Mouse (Mus musculus): ENCODE results near the gene Phlpp1. TPM values are rescaled to one million over a fixed set of nuclear protein-coding genes. Genes with fewer than 3 reads are reported as not detected.

Gene Phlpp1
- polyA plus RNA-seq, 1 experiment: 6.0 TPM

DNA sequence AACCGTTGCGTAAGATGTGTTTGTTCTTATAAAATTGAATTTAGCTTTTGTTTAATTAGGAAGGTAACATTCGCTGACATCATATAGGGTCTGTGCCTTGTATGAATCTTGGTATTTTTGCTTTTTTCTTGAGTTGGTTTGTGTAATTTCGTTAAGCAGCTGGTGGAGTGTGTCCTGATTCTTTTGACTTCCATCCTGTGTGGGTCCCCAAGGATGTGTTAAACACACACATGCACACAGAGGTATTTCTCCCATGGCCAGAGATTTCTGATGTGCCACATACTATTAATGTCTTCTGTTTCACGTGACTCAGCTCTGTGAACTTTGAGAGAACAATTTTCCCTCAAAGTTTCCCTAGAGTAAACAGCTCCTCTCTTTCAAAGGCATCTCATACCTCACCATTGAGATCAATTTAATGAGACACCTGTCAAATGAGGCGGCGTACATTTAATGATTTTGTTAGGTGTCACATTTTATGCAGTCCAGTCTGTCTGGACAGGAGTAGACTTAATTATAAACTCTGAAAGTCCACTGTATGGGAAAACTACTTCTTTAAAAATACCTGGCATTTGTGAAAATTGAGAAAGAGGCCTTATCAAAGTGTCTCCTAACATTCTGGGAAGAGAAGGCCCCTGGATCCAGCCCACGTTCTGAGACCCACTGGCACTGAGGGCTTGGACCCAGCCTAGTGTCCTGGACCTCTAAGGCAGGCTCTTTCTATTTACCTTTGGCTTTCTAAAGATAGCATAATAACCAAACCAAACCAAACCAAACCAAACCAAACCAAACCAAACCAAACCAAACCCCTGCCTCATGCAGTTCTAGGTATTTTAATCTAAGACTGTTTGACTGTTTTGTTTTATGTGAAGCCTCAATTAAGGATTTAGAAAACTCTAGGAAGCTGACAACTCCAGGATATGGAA, 6.6 kb downstream of the Phlpp1 start:
- no peak for TF ChIP-seq GATA1 (IDR thresholded peaks at IDR 0.05; ENCODE audit: low read length)

DNA sequence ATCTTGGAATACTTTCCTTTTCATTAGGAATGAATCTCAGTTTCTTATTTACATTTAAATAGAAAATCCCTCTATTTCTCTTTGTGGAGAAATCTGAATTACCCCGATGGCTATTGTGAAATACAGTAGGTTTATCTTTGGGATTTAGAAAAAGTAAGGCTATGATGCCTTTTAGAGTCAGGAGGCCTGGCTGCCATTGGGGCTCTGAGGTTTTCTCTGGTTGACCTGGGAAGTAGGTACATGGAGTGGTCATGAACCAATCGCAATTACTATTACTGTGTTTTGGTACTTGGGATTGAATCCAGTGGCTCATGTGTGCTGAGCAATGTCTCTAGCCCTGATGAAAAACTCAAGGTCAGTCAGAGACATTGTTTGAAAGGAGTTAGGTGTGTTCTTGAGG, 12.1 kb downstream of the Phlpp1 start:
- TF ChIP-seq GATA1 (IDR thresholded peaks at IDR 0.05; ENCODE audit: low read length): no peak

DNA sequence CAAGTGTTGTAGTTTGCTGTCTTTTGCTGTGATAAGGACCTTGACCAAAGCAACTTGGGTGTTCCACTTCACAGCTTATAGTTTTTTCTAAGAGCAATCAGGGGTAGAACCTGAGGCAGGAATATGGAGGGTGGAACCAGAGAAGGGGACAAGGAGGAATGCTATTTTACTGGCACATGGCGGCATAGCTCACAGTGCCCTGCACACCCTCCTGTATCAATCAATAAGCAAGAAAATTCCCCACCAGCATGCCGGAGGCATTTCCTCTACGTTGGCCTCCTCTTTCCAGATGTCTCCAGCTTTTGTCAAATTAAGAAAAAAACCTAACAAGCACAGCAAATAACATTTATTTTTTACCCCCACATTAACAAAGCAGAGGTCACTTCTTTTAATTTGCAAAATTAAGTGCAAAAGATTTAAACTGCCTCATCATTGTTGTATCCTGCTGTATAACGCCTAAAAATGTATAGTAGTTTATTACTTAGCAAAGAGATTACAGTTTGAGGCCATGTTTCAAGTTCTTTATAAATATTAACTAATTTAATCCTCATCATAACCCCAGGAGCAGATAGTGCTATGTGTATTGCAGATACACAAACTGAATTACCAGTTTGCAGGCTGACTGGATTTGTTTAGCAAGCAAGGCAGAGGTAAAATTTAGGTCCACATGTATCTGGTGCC, 13.4 kb downstream of the Phlpp1 start:
- TF ChIP-seq GATA1 (IDR thresholded peaks at IDR 0.05; ENCODE audit: low read length): no peak

DNA sequence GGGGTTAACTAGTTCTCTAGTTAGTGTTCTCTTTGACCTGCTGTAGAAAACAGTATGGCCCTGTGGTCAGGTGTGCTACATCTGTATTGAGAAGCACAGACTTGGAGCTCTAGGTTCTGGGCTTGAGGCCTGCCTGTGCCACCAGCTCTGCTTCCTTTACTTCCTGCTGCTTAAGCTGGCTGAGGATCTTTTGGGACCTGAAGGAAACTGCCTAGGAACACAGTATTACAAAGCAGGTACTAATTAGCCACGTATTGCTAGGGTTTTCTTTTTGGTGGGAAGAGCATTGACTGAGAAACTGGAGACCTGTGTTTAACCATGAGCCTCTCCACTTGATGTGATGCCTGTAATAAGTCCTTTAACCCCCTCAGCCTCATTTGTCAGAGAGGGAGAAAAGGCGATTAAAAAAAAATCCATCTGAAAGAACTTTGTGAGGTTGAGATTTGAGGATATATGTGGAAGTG, 13.9 kb downstream of the Phlpp1 start:
- no peak for TF ChIP-seq GATA1 (IDR thresholded peaks at IDR 0.05; ENCODE audit: low read length)

DNA sequence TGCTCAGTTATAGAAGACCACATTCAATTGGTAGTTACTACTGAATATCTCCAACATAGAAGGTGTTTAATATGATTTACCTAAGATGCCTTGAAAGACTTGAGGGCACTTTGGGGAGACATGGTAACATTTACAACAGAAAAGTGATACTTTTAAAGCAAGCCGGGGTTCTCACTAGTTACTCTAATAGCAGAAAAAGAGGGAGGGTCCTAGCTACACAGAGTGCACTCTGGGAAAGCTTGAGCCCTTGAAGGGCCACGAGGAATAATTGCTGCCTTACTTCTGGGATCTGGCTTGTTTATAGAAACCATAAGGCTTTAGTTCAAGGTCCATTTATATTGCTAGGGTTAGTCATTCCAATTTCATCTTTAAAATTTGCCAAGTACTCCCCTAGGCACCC, 14.5 kb downstream of the Phlpp1 start:
- TF ChIP-seq GATA1 (IDR thresholded peaks at IDR 0.05; ENCODE audit: low read length): no peak

DNA sequence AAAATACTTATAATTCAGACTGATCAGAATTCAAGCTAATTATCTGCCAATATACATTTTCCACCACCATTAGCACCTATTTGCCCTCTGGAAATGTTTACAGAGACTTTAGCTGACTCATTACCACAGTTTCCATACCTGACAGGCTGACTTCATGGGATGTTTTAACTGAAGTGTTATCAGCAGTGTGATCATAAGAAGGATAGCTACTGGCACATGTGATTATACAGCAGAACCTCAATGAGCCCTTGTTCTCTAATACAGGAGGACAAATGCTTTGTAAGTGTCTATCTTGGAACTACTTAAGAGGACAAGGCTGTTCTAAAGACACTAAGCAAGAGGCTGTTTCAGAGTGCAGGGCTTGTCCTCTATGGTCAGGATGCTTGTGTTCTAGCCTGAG, 15.9 kb downstream of the Phlpp1 start:
- TF ChIP-seq GATA1 (IDR thresholded peaks at IDR 0.05; ENCODE audit: low read length): peak; percentile 2

DNA sequence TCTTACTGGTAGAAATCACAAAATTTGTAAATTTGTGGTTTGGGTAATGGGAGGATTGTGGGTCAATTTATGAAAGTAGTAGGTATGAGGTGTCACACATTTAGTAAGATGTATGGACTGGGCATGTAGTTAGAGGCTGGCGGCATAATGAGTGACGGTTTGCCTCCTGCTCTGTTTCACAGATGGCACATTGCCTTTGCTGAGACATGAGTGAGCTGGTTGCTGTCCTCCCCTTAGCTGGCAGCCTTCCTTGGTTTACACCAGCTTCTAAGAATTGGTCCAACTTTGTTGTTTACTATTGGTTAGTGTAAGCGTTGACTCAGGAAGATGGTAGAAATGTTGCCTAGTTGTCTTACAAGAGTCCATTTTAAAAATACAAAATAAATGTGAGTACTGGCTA, 17.2 kb downstream of the Phlpp1 start:
- no peak for TF ChIP-seq GATA1 (IDR thresholded peaks at IDR 0.05; ENCODE audit: low read length)

DNA sequence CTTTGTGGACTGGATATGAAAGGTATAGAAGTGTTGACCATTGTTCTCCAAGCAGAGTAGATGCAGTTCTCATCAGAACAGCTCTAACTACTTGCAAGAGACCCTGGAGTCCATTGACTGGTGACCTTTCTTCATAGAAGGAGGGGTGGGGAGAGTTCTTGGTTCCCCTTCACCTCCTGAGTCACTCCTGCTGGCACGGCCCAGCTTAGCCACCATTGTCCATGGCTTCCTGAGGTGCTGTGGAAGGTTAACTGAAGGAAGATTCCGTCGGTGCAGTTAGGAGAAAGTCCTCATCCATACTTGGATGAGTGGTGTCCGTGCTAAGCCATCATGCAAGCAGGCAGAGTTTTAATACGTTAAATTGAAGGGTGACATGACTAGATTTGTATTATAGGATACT, 17.8 kb downstream of the Phlpp1 start:
- TF ChIP-seq GATA1 (IDR thresholded peaks at IDR 0.05; ENCODE audit: low read length): no peak

DNA sequence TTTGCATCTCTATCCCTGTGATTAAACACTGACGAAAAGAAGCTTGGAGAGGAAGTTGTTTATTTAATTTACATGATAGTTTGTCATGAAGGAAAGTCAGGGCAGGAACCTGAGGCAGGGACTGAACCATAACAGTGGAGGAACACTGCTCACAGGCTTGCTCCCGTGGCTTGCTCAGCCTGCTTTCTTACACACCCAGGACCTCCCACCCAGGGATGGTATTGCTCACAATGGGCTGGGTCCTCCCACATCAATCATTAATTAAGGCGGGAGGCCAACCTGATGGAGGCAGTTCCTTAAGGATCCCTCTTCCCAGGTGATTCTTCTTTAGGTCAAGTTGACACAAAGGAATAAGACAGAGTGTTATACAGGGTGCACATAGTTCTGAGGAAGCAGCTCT, 19.1 kb downstream of the Phlpp1 start:
- TF ChIP-seq GATA1 (IDR thresholded peaks at IDR 0.05; ENCODE audit: low read length): no peak

DNA sequence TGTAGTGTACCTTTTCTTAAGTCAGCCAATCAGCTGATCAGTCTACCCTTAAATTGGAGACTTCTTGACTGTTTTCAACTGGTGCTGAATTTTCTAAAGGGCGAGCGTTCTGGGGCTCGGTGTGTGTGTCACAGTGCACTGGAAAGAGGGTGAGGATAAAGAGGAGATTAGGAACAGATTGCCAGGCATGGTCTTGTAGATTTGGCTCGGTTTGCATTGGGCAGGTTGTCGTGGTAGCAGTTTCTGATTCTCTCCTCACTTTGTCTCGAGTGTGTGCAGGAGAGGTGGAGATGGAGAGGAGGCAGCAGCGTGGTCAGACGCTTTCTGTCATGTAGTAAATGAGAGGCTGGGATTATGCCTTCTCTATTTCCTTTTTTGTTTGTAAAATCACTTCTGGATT, 20.3 kb downstream of the Phlpp1 start:
- TF ChIP-seq GATA1 (IDR thresholded peaks at IDR 0.05; ENCODE audit: low read length): no peak

DNA sequence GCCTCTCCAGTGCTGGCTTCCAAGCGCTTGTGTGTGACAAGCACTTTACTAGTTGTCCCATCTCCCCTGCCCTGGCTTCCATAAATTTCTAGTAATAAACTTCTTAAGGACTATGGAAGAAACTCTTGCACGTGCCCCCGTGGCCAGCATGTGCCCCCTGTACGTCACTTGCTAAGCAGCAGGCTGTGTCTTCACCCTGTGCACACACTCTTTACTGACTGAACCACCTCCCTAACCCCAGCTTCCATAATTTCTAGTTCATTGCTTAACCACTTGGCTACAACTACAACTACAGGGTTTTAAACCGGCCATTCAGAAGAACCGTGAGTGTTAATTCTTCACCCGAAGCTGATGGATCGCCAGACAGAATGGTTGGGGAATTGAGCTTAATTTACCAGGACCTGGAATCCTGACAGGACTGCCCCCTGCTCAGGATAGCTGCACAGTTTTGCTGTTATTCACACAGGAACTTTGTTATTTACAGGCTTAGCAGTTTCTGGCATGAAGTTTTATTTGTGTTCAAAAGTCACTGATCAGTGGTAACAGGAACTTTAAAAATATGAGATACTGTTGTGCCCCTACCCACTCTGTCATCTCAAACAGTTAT, 21.4 kb downstream of the Phlpp1 start:
- TF ChIP-seq GATA1 (IDR thresholded peaks at IDR 0.05; ENCODE audit: low read length): no peak

DNA sequence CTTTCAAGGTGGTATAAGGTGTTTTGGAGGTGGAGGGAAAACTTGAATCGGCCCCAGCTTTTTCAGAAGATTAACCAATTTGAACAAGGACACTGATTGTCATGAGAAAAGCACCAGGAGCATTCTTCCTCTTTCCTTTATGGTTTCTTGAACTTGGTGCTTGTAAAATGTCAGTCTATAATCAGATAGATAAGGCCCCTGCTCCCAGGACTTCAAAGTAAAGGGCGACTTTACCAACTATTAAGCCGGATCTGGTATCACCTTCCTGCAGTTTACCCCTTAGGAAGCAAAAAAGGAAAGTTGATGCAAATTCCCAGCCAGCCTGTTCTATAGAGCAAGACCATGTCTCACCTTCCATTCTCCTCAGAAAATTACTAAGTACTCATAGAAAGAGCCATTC, 21.9 kb downstream of the Phlpp1 start:
- TF ChIP-seq GATA1 (IDR thresholded peaks at IDR 0.05; ENCODE audit: low read length): no peak

DNA sequence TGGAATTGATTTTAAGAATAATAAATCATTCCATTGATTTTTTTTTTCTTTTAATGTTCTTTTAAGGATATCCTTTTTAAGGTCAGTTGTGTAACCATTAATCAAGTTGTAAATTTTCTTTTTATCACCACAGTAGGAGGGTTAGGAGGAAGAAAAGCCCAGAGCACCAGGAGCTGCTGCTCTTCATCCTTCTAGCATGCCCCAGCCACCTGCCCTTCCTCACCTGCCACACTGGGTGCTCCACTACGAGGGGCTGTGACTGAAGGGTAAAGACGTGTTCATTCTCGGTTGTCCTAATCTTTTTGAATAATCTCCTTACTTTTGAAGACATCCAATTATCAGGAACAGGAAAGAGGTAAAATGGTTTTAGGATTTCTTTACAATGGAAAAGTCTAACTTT, 22.7 kb downstream of the Phlpp1 start:
- TF ChIP-seq GATA1 (IDR thresholded peaks at IDR 0.05; ENCODE audit: low read length): no peak

DNA sequence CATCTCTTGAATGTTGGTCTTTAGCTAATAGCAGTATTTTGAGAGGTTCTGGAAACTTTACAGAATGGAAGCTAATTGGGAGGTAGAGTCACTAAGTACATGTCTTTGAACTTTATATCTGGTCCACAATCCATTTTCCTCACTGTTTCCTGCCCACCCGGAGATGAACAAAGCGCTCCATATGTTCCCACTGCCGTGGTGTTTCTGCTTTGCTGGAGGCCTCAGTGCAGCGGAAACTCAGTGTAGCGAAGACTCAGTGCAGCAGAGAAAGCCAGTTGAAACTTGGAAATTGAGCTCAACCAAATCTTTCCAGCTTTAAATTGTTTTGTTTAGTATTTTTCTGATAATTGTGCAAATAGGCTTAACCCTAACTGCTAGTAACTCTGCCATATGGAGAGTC, 26.4 kb downstream of the Phlpp1 start:
- TF ChIP-seq GATA1 (IDR thresholded peaks at IDR 0.05; ENCODE audit: low read length): no peak

DNA sequence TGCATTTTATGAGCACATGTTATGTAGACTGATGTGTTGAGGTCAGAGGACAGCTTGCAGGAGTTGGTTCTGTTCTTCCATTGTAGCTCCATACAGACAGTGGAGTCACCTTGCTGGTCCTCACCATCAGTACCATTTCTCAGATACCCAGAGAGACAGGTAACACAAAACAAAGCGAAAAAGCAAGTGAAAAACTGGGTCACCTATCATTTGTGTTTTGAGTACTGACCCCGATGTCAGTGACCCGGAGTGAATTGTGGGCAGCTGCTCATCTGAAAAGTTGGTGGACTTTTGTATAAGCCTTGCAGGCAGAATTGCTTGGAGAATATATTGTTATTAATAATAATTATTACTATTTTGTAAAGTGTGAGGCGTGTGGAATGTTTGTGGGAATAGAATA, 27.6 kb downstream of the Phlpp1 start:
- no peak for TF ChIP-seq GATA1 (IDR thresholded peaks at IDR 0.05; ENCODE audit: low read length)

DNA sequence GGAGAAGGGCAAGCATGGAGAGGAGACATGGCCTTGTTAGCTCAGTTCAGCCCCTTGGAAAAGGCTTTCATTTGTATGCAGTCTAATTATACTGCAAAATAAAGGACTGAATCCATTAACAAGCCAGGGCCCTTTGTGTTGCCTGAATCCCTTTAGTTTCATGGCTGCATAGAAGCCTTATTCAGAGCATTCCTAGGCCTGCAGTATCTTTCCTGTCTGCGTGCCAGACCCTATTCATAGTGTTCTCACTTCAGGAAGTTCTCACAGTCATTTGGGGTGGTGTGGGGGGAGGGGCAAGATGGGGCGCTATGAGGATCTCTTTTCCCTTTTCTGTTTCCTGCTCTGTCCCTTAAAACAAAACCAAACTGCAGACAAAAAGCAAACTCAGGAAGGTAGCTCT, 28.1 kb downstream of the Phlpp1 start:
- no peak for TF ChIP-seq GATA1 (IDR thresholded peaks at IDR 0.05; ENCODE audit: low read length)
